Comparison of ENCODE assay signal across 15 mouse cellular contexts in the genomic region with DNA sequence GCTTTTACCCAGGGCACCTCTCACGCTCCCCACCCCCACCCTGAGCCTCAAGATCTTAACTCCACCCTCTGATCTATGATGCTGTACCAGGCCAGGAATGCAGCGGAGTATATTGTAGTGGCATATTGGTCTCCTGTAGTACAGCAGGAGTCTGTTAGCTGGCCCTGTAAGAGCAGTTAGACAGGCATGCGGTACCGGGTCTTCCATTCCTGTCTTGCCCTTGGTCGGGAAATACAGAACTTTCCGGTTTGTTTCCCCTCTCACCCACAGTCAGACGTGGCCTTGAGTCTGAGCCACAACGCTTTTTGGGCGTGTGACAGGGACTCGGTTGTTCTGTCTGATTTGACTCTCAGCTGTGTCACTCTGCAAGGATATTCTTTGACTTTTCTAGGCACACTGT. TPM values are rescaled to one million over a fixed set of nuclear protein-coding genes. Genes with fewer than 3 reads are reported as not detected.
DNase-seq lines count a peak whose midpoint lies in the region; TF ChIP-seq lines count a peak whose summit lies in the region.
"Had no signal": no experiment of that assay in that cellular context is flagged by ENCODE, and none has a peak within 500 bp of the region (broad histone marks: within the 10 kb centered on the region; RNA-seq: fewer than 3 reads in every experiment).

No protein-coding gene starts in this region.

- TF ChIP-seq POLR2A in testis, adult 2 months (IDR thresholded peaks at IDR 0.05; ENCODE audit: control insufficient read depth, low read depth, low read length), result no peak; the same call in 1 of the 2 replicates

- H3K27ac ChIP-seq in left cerebral cortex, adult 2 months, result peak overlapping the region; percentile 80
- H3K27ac ChIP-seq in testis, adult 2 months (ENCODE audit: control insufficient read depth, insufficient read depth, low read depth, low read length), result no peak overlapping the region
- H3K27ac ChIP-seq: embryonic facial prominence, embryonic 13.5 days; embryonic facial prominence, embryonic 15.5 days; forebrain, embryonic 10.5 days; forebrain, embryonic 12.5 days had no signal

- no peak for TF ChIP-seq CTCF in left cerebral cortex, adult 2 months (IDR thresholded peaks at IDR 0.05)
- no peak for TF ChIP-seq CTCF in testis, adult 2 months (IDR thresholded peaks at IDR 0.05; ENCODE audit: control insufficient read depth, insufficient read depth, insufficient replicate concordance, low read depth, low read length)

- no peak overlapping the region for H3K4me3 ChIP-seq in left cerebral cortex, adult 2 months
- H3K4me3 ChIP-seq in testis, adult 2 months (ENCODE audit: control insufficient read depth, low read depth, low read length), result peak overlapping the region; percentile 69
- H3K4me3 ChIP-seq: embryonic facial prominence, embryonic 13.5 days; embryonic facial prominence, embryonic 15.5 days; erythroblast, embryonic 14.5 days; forebrain, embryonic 12.5 days had no signal

- H3K4me1 ChIP-seq in testis, adult 2 months (ENCODE audit: control insufficient read depth, insufficient read depth, low read length), result peaks cover 15% of the 10 kb centered on the region

- DNase-seq in left cerebral cortex, adult 2 months (ENCODE audit: extremely low spot score in 1 of 2, low spot score in 2 of 2), result no peak
- no peak for DNase-seq in left cerebral cortex, adult 18-20 months (ENCODE audit: low spot score in 2 of 2)
- no peak for DNase-seq in testis, postnatal 14 days (ENCODE audit: low spot score)
- peak; percentile 30 for DNase-seq in urinary bladder, postnatal 14 days (ENCODE audit: low spot score)
- DNase-seq in urinary bladder, postnatal 10 days (ENCODE audit: low spot score), result no peak
- DNase-seq in 416B (ENCODE audit: low read depth), result peak; percentile 82

- intact Hi-C loops in left cerebral cortex, adult 2 months (cut with DNase I), result no loop called here

- H3K36me3 ChIP-seq in testis, adult 2 months (ENCODE audit: control insufficient read depth, insufficient read depth, low read length), result no peaks in the 10 kb centered on the region
- H3K36me3 ChIP-seq: embryonic facial prominence, embryonic 13.5 days; embryonic facial prominence, embryonic 15.5 days; forebrain, embryonic 10.5 days; forebrain, embryonic 12.5 days had no signal

- H3K27me3 ChIP-seq in testis, adult 2 months (ENCODE audit: control insufficient read depth, insufficient read depth, low read length), result no peaks in the 10 kb centered on the region

RNA-seq across cellular contexts. Expression of a gene that starts 17.3 kb away (rescaled TPM):
- 1 to 10 TPM in 1 of 2 experiments, under 1 TPM in 1; 0.38 to 1.8 TPM for total RNA-seq in left cerebral cortex, adult 2 months (2021)
- total RNA-seq in left cerebral cortex, adult 18-20 months (2021), result 1 to 10 TPM in 1 of 2 experiments, under 1 TPM in 1; 0.94 to 1.3 TPM
- 766 and 866 TPM in 2 replicates for polyA plus RNA-seq in testis, adult 2 months (2012; rRNA removed)
- polyA plus RNA-seq: C2C12; embryonic facial prominence, embryonic 11.5 days; embryonic facial prominence, embryonic 13.5 days; embryonic facial prominence, embryonic 15.5 days; erythroblast, embryonic 14.5 days; forebrain, embryonic 10.5 days; forebrain, embryonic 14.5 days had no signal

RNA-seq across cellular contexts. Expression of a gene that starts 38.8 kb away (rescaled TPM):
- total RNA-seq in left cerebral cortex, adult 2 months (2021), result 10 to 100 TPM; 80.8 to 84.0 TPM
- 10 to 100 TPM; 76.2 to 79.1 TPM for total RNA-seq in left cerebral cortex, adult 18-20 months (2021)
- 12.1 and 13.4 TPM in 2 replicates for polyA plus RNA-seq in testis, adult 2 months (2012; rRNA removed)

Comparison
In these comparisons a context has a peak if more than half of its experiments do, and no peak if none do; other contexts are left out.
1. DNase-seq: peak in urinary bladder, postnatal 14 days (single experiment) and 416B (single experiment); none in left cerebral cortex, adult 2 months (0 of 2), left cerebral cortex, adult 18-20 months (0 of 2), testis, postnatal 14 days (single experiment) and urinary bladder, postnatal 10 days (single experiment).